Mouse (Mus musculus): ENCODE measurements around the gene Nfam1. TPM values are rescaled to one million over a fixed set of nuclear protein-coding genes. Genes with fewer than 3 reads are reported as not detected.

Gene Nfam1
- polyA plus RNA-seq, 1 experiment from 2014 or later = 4.3 TPM

GRCm38 (mm10) chr15:82983416-82984026 is 49.6 kb downstream of the Nfam1 start:
- H3K36me3 ChIP-seq = no peaks in the 10 kb centered on the region
- peak overlapping the region; percentile 44 for H3K4me3 ChIP-seq
- DNase-seq (ENCODE audit: low spot score) = peak; percentile 75
- H3K27me3 ChIP-seq (ENCODE audit: low read depth, poor library complexity, severe bottlenecking) = peaks cover 75% of the 10 kb centered on the region
- peaks cover 88% of the 10 kb centered on the region for H3K4me1 ChIP-seq
- 3% methylated on average over 9 of the region's 9 CpGs for WGBS
- H3K9me3 ChIP-seq (replicated peaks) = no peaks in the 10 kb centered on the region
- H3K27ac ChIP-seq (replicated peaks) = peak overlapping the region; percentile 89

- peak; percentile 59 for DNase-seq (ENCODE audit: low spot score)
- H3K27ac ChIP-seq (replicated peaks) = peak overlapping the region; percentile 89
- H3K9me3 ChIP-seq (replicated peaks) = no peaks in the 10 kb centered on the region
- no peaks in the 10 kb centered on the region for H3K36me3 ChIP-seq
- peaks cover 84% of the 10 kb centered on the region for H3K4me1 ChIP-seq
- peak overlapping the region; percentile 44 for H3K4me3 ChIP-seq
- 10% methylated on average over 18 of the region's 18 CpGs for WGBS
- peaks cover 75% of the 10 kb centered on the region for H3K27me3 ChIP-seq (ENCODE audit: low read depth, poor library complexity, severe bottlenecking)
Measured at GRCm38 (mm10) chr15:82982724-82983415, 50.2 kb downstream of the Nfam1 start.

GRCm38 (mm10) chr15:82981676-82982520 is 51.2 kb downstream of the Nfam1 start:
- Histone ChIP-seq H3K4me3 (peak overlapping the region; percentile 12; the same call in 1 of the 2 replicates), H3K27me3 (ENCODE audit: low read depth, poor library complexity, severe bottlenecking) (peaks cover 72% of the 10 kb centered on the region), H3K36me3 (no peaks in the 10 kb centered on the region), H3K4me1 (peaks cover 79% of the 10 kb centered on the region), H3K9me3 (replicated peaks) (no peaks in the 10 kb centered on the region), H3K27ac (replicated peaks) (peak overlapping the region; percentile 89)
- peak; percentile 33 for DNase-seq (ENCODE audit: low spot score)
- 31% methylated on average over 15 of the region's 15 CpGs for WGBS

DNA sequence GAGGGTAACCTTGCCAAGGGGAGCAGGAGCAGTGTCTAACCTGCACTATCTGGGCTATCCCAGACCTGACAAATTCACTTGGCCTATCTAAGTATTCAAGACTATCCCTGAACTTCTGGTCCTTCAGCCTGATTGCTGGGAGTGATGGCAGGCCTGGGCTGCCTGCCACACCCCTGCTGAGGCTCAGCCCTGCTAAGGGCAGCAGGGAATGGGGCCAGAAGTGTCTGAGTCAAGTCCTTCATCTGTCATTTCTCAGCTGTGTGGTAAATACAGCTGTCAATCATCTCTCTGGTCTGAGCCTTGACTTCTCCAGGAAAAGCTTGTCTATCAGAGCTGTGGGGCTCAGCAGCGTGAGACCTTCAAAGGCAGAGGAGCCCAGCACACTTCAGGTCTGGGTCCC is 53.6 kb downstream of the Nfam1 start:
- Histone ChIP-seq H3K27me3 (ENCODE audit: low read depth, poor library complexity, severe bottlenecking) (peaks cover 67% of the 10 kb centered on the region), H3K9me3 (replicated peaks) (no peaks in the 10 kb centered on the region), H3K4me1 (peaks cover 74% of the 10 kb centered on the region), H3K27ac (replicated peaks) (no peak overlapping the region), H3K4me3 (no peak overlapping the region), H3K36me3 (no peaks in the 10 kb centered on the region)
- WGBS = 81% methylated on average over 1 of the region's 1 CpGs
- DNase-seq (ENCODE audit: low spot score) = no peak

DNA sequence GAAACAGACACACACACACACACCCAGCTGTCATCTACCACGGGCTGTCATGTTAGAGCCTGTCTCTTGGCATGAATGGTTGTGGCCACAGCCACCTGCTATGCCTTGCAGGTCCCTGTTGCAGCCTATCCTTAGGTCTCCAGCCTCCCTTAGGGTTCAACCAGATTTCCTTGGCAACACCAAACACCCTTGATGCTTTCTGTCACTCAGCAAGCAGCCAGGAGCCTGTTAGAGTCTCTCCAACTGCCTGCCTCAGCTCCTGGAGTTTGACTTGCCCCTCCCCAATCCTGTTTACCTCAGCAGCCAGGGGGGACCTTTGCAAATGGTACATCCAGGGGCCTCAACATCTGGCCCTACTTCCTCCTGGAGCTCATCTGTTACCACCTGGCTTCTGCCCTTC is 58.6 kb downstream of the Nfam1 start:
- 0 out of 2 replicates have a peak overlapping the region, but pooled peaks have one; percentile 33 for H3K27ac ChIP-seq (replicated peaks)
- H3K9me3 ChIP-seq (replicated peaks) = no peaks in the 10 kb centered on the region
- WGBS = 82% methylated on average over 1 of the region's 1 CpGs
- H3K36me3 ChIP-seq = no peaks in the 10 kb centered on the region
- peaks cover 44% of the 10 kb centered on the region for H3K4me1 ChIP-seq
- no peak overlapping the region for H3K4me3 ChIP-seq
- DNase-seq (ENCODE audit: low spot score) = no peak
- peaks cover 55% of the 10 kb centered on the region for H3K27me3 ChIP-seq (ENCODE audit: low read depth, poor library complexity, severe bottlenecking)

DNA sequence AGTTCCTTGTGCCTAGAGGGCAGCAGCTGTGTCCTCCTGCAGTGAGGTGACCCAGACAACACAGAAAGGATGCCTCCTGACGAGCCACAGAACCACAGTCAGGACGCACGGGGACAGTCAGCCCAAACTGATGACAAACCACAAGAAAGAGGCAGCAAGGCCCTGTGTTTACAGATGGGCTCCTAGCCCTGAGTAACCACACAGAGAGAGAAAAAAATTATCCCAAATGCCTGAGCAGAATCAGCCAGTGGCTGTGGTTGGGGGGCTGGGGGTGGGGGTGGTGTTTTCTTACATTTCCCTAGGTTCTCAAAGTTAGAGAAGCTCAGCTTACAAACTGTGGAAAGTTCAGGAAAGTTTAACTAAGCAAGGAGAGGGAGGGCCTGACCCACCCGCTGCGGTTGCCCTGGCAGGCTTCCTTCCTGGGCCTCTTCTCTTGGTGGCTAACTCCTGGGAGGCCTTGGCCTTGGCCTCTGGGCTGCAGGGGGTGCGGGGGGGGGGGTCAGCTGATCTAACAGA is 63.8 kb downstream of the Nfam1 start:
- Histone ChIP-seq H3K9me3 (replicated peaks) (no peaks in the 10 kb centered on the region), H3K4me3 (no peak overlapping the region), H3K36me3 (no peaks in the 10 kb centered on the region), H3K27ac (replicated peaks) (peak overlapping the region; percentile 83), H3K27me3 (ENCODE audit: low read depth, poor library complexity, severe bottlenecking) (peaks cover 77% of the 10 kb centered on the region), H3K4me1 (peaks cover 34% of the 10 kb centered on the region)
- no peak for DNase-seq (ENCODE audit: low spot score)
- WGBS = 28% methylated on average over 6 of the region's 6 CpGs

DNA sequence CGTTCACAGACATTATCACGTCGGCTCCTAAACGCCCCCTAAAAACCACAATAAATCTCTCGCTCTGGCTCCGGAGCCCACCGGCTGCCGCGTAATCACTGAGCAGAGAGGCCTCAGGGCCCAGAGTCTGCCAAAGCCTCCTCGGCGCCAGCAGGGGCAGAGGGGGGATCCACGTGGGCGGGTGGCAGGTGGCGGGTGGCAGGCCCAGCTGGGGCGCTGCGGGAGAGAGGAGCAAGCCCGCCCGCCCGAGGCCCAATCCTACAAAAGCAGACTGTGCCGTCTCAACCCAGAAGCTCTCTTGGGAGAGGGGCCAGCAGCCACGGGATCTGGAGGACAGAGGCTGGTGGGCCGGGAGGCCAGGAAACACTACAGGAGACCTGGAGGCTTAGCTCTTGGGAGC is 64.7 kb downstream of the Nfam1 start:
- Histone ChIP-seq H3K27ac (replicated peaks) (peak overlapping the region; percentile 83), H3K4me3 (peak overlapping the region; percentile 44), H3K27me3 (ENCODE audit: low read depth, poor library complexity, severe bottlenecking) (peaks cover 82% of the 10 kb centered on the region), H3K4me1 (peaks cover 40% of the 10 kb centered on the region), H3K9me3 (replicated peaks) (no peaks in the 10 kb centered on the region), H3K36me3 (no peaks in the 10 kb centered on the region)
- peak; percentile 68 for DNase-seq (ENCODE audit: low spot score)
- under 1% methylated on average over 22 of the region's 22 CpGs for WGBS

- Histone ChIP-seq H3K4me3 (peak overlapping the region; percentile 44), H3K27ac (replicated peaks) (peak overlapping the region; percentile 83), H3K36me3 (no peaks in the 10 kb centered on the region), H3K4me1 (peaks cover 43% of the 10 kb centered on the region), H3K9me3 (replicated peaks) (no peaks in the 10 kb centered on the region), H3K27me3 (ENCODE audit: low read depth, poor library complexity, severe bottlenecking) (peaks cover 85% of the 10 kb centered on the region)
- WGBS = 26% methylated on average over 6 of the region's 6 CpGs
- DNase-seq (ENCODE audit: low spot score) = no peak
Measured at GRCm38 (mm10) chr15:82967947-82968346, 65.2 kb downstream of the Nfam1 start.

DNA sequence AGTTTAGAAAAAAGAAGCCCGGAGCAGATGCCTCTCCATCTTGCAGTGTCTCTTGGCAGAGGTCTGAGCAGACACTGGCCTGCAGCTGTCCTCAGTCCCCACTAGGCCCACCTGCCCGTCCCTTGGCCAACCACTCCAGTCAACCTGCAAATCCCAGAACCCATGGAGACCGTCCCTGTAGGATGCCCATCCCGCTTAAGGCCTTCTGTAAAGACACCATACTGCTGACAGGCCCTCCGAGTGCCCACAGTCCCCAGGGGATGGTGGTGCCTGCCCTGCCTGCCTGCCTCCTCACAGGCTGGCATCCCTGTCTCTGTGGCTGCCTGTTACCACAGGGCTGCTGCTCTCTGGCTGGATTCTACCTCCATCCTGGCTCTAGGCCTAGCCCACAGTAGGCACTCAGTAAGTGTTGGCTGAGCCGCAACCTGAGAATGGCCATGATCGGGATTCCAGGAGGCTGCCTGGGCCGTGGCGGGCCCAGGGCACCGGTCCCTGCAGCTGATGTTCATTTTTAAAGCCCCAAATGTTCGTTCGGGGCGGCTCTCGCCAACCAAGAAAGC is 68.8 kb downstream of the Nfam1 start:
- Histone ChIP-seq H3K27ac (replicated peaks) (peak overlapping the region; percentile 86), H3K4me3 (peak overlapping the region; percentile 63), H3K9me3 (replicated peaks) (no peaks in the 10 kb centered on the region), H3K27me3 (ENCODE audit: low read depth, poor library complexity, severe bottlenecking) (peaks cover 96% of the 10 kb centered on the region), H3K4me1 (peaks cover 69% of the 10 kb centered on the region), H3K36me3 (no peaks in the 10 kb centered on the region)
- DNase-seq (ENCODE audit: low spot score) = no peak
- WGBS = 73% methylated on average over 14 of the region's 14 CpGs

DNA sequence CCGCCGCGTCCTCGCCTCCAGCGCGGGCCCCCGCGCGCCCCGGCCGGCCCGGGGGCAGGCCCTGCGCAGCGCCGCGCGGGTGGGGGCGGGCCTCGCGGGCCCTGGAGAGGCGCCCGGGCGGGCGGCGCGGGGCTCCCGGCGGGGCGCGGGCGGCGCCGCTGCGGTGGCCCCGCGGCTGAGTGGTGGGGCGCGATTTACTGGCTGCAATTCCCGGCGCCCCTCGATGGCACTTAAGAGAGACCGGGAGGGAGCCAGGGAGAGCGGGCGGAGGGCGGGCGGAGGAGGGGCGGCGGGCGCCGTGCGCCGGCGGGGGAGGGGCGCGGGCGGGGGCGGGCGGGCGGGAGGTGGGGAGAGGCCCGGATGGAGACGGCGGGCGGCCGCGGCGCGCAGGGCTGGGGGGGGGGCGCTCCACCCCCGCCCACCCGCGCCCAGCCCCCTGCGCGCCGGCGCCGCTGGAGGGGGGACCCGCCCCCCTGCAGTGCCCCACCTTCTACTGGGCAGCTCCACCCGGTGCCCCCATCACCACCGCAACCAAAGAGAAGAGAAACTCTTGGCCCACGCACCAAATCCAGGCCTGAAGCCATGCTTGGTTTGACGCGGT is 69.5 kb downstream of the Nfam1 start:
- peak overlapping the region; percentile 63 for H3K4me3 ChIP-seq
- H3K27me3 ChIP-seq (ENCODE audit: low read depth, poor library complexity, severe bottlenecking) = peaks cover 96% of the 10 kb centered on the region
- H3K9me3 ChIP-seq (replicated peaks) = no peaks in the 10 kb centered on the region
- peak overlapping the region; percentile 86 for H3K27ac ChIP-seq (replicated peaks)
- H3K36me3 ChIP-seq = no peaks in the 10 kb centered on the region
- WGBS = 15% methylated on average over 56 of the region's 82 CpGs
- no peak for DNase-seq (ENCODE audit: low spot score)
- H3K4me1 ChIP-seq = peaks cover 69% of the 10 kb centered on the region

DNA sequence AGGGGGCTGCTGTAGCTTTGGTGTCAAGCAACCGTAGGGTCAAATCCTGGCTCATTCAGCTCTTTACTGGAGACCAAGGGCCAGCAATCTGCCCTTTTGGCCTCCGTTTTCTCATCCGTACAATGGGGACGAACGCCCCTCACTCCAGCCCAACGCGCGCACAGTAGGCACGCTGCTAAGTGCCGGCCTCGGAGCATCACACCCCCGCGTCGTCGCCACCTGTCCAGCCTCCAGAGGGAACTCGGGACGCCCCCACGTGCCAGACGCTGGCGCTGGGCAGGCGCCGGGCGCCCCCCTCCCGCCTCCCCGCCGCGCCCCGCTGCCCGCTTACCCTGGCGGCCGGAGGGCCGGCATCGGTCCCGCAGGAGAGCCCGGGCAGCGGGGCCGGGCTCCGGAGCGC is 70.0 kb downstream of the Nfam1 start:
- Histone ChIP-seq H3K27ac (replicated peaks) (peak overlapping the region; percentile 83), H3K4me3 (peak overlapping the region; percentile 63), H3K9me3 (replicated peaks) (no peaks in the 10 kb centered on the region), H3K27me3 (ENCODE audit: low read depth, poor library complexity, severe bottlenecking) (peaks cover 96% of the 10 kb centered on the region), H3K4me1 (peaks cover 69% of the 10 kb centered on the region), H3K36me3 (no peaks in the 10 kb centered on the region)
- 2% methylated on average over 39 of the region's 39 CpGs for WGBS
- DNase-seq (ENCODE audit: low spot score) = no peak

- peaks cover 69% of the 10 kb centered on the region for H3K4me1 ChIP-seq
- 31% methylated on average over 4 of the region's 4 CpGs for WGBS
- H3K27me3 ChIP-seq (ENCODE audit: low read depth, poor library complexity, severe bottlenecking) = peaks cover 96% of the 10 kb centered on the region
- no peak for DNase-seq (ENCODE audit: low spot score)
- no peaks in the 10 kb centered on the region for H3K9me3 ChIP-seq (replicated peaks)
- peak overlapping the region; percentile 63 for H3K4me3 ChIP-seq
- H3K36me3 ChIP-seq = no peaks in the 10 kb centered on the region
- H3K27ac ChIP-seq (replicated peaks) = peak overlapping the region; percentile 6; the same call in 1 of the 2 replicates
Measured at GRCm38 (mm10) chr15:82962536-82962935, 70.6 kb downstream of the Nfam1 start.
